Mouse (Mus musculus) kidney, adult 2 months (tissue): Measurements from ENCODE around the gene Tmeff1.
A peak's percentile ranks its signal among the peaks of the same experiment; 100 is the strongest.

Source experiments
- CTCF ChIP-seq: fragments of 200-500 bp; conservative IDR thresholded peaks from 2 replicates; pipeline ENCODE4 v1.5.1; 2011; ENCODE audit warnings: low read depth, mild to moderate bottlenecking, control low read depth, low read length, moderate library complexity, mixed read lengths; ENCODE audit not compliant: insufficient read depth, insufficient read length
- POLR2A ChIP-seq: fragments of 200-500 bp; IDR thresholded peaks from one replicate; pipeline ENCODE4 v1.6.1; 2011; ENCODE audit warnings: low read depth, low read length, control low read depth

- peak; percentile 34 for TF ChIP-seq CTCF
- no peak for TF ChIP-seq POLR2A
These were observed 105.7 kb downstream of the Tmeff1 start for GRCm38 (mm10) chr4:48690640-48691039.
